Mouse (Mus musculus) cerebellum, postnatal 36 days (tissue): ENCODE data around the gene Zbtb20.

ENCODE experiments used
- DNase-seq, 2 experiments: peaks; one replicate each; pipeline ENCODE4 v3.0.0; 2021 to 2022; ENCODE audit warnings: mixed read lengths in 2 of 2

Gene Zbtb20

DNA sequence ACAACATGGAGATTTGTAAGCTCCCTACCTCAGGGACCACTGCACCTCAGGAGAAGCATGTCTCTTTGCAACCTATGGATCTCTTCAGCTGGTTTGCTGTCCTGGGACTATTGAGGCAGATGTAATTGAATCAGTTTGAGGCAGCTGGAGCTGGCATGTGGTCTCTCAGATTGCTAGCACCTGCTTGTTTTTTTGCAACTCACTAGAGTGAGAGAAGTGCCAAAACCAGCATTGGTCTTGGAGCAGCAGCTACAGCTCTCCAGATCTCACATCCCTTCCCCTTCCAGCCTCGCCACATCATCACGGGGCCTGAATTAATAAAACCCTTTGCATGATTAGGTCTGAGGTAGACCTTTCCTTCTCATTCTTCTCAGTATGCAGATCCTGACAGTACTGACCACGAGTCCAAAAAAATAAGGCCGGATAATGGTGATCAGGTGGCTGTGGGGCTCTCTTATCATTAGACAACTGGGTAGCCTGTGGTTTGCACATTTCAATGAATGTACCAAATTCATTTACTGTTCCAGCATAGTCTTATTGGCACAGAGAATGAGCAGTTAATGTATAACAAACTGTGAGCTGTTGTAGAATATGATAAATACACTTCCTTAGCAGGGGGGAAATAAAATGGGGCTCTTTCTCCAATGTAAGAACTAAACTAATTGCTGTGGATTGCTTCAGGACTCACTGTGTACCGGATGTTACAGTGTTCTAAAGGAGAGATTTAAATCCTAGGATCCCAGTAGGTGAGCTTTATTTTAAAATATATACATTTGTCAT is 205.4 kb downstream of the Zbtb20 start:
- peak; percentile 24 to 40 for DNase-seq

DNA sequence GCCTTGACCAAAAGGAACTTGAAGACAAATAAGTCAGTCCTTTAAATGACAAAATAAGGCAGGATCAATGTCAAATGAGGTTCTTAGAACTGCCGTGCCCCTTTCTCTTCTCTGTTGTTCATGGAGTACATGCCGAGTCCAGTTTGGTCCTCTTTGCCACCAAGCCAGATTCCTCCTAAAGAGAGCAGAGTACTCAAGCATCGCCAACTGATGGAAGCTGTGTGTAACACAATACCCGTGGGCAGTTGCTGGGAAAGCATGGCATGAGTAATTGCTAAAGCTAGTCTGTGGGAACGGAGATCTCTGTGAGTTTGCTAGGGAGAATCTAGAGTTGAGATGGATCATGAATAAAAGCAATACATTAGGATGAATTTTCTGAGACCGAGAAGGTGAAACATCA is 206.3 kb downstream of the Zbtb20 start:
- no peak for DNase-seq

DNA sequence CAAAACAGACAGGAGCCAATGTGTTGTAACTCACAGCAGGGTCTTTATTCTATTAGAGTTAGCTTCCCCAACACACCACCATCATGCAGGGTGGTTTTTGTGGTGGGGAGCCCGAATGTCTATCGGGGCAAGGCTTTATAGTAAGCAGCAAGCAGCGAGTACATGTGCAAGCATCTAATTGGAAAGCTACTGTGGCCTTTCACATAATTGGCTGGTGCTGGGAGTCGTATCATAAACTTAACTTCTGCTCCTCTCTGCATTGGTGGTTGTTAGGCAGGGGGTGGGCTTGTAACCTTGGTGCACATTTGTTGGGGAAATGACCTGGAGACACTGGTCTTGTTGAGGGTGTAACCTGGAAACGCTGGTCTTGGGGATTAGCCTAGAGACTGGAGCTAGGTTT is 207.1 kb downstream of the Zbtb20 start:
- no peak for DNase-seq

DNA sequence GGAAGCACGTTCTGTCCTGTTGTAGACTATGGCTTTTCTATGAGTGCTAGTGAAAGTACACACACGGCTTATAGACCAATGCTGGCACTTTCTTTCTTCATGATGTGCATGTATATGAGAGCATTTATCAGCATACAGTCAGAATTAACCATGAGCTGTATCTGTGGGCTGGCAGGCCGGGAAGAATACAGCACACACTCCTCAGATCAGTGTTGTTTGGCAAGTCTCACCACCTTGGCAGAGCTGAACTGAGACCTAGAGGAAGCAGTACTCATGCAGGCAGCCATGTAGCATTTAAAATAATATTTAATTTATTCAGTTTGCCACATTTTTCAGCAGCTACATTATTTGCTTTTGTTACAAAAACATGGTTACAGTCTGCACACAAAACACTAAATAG is 214.5 kb downstream of the Zbtb20 start:
- DNase-seq: peak; percentile 33 to 51

DNA sequence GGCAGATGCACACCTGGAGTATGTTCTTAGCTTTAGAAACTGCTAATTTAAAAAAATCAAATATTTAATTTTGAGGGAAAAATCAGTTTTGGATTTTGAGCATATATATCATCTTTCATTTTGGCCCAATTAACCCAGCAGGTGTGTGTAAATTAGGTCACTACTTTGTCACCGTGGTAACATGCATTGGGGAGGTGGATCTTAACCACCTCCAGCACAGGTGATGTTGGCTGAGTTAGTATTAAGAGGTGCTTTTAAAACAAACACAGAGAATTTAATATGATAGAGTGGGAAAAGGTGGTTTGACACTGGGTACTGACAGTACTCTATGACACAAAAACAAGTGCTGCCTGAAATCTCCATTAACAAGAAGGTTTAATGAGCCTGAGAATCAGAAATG is 218.5 kb downstream of the Zbtb20 start:
- DNase-seq: no peak

DNA sequence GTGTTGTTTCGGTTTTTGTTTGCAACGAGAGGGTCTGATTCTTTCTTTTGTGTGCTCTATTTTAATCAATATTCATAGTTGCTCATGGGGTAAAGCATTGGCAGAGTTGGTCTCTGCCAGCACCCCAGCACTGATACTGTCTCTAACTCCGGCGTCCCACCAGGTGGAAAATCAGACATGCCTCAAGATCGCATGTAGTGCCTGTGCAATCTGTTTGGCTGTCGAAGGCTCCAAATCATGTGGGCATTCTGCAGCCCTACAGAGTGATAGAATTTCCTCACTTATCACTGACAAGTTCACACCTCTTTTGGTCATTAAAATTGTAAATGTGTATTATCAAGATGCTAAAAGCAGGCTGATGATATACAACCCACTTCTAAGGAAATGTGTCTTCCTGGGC is 219.1 kb downstream of the Zbtb20 start:
- DNase-seq: peak in 1 of 2 experiments; percentile 36

DNA sequence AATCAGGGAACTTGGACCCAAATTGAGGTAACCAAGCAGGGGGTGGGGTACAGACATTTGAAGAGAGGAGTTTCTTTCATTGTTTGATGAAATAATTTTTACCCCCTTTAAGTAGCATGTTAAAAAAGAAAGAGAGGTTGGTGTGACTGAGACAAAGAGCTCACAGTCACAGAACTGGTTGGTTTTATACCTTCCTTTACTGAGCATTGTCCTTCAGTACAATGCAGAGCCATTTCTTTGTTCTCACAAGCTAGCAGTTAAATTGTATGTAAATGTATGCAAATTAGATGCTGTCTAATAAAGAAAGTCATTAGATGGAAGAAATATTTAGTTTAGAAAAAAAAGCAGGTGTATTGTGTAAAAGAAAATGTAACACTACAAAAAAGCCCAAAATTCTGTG is 220.4 kb downstream of the Zbtb20 start:
- no peak for DNase-seq

DNA sequence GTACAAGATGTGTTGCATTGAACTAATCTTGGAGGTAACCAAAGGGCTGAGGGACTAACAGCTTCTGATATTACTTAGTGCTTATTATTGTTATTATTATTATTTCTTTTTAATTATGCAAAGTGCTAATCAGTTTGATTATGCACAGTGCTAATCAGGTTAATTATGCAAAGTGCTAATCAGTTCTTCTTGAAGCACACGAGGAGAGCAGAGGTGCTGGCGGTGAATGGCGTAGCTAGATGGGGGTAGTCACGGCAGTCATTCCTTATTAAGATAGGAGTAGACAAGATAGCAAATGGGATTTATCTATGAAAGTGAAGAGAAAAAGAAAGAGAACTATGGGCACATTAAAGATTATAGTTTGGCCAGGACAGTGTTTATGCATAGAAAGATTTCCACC is 222.5 kb downstream of the Zbtb20 start:
- no peak for DNase-seq

DNA sequence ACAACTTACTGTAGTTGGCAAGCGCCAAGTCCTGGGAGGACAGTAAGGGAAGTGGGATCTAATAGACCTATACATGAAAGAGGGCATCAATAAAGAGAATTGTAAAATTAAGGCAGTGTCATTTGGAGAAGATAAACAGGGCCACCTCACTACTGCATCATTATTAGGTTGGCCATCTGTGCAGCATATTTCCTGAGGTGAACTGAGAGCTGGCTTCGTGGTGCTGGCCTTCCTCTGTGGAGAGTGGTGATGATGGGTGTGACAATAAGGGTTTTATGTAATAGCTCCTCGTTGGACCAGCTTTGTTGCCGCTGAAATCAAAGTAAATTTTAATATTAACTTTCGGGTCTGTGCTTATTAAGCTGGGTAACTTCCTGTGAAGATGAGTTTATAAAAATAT is 223.0 kb downstream of the Zbtb20 start:
- no peak for DNase-seq

DNA sequence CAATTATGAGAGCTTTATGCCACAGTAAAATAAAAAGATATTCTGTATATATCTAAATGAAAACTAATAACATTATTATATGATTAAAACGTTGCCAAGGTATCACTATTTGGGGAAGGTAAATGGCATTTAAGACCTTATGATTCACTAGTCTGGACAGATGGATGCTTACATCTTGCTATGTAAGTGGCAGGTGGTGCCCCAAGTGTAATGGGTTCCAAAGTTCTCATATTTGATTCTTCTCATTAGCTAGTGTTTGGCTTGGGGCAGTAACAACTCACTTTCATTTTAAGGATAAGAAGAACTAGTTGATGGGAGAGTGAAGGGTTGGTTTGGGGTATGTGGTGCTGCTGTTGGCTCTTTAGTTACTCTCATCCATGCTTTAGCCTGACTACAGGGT is 235.6 kb downstream of the Zbtb20 start:
- peak in 1 of 2 experiments; percentile 22 for DNase-seq

DNA sequence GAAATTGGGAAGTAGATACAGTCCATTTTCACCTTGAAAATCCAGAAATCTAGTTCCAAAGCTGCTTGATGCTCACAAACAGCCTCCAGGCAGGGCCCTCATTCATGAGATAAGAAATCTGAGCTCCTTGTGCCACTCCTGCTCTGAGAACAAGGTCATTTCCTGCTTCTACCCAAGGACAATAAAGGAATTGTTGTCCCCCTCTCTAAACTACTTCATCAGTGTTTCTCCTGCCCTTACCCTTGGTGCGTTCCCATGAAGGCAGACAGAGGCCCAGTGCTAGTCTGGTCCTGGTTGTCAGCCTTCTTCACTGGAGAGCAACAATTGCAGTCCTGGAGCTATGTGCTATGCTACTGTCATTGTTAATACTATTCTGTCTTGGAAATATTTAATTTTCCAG is 238.3 kb downstream of the Zbtb20 start:
- DNase-seq: no peak

DNA sequence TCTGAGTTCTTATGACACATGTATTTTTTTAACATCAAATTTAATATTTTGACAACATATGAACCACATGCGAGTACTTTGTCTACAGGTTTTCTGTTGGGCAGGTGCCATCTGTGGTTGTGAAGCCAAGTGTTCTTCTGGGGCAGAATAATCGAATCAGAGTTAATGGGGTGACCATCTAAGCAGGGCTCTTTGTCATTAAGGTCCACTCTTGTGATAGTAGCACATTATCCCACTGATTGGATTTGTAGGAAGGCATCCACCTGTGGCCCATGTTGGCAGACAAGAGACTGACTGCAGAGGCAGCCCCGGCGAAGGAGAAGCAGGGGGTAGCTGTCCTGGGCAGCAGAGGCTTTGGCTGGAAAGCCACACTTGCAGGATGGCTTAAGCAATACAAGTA is 254.3 kb downstream of the Zbtb20 start:
- DNase-seq: peak; percentile 48 to 60

DNA sequence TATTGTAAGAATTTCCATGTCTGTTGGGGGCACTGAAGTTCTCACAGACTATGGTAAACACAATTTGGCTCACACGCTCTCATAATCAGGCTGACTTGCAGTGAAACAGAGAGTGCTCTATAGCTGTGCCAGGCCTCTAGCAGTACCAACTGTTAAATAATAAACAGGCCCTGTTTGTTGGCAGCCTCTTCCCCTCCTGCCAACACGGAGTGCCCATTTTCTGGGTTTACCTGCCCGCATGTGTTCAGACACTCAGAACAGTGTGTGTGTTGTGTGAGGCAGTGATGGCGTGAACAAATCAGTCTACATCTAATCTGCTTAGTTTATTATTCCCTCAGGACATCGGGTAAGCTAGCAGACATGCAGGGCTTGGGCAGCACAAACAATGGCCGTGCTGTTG is 254.9 kb downstream of the Zbtb20 start:
- DNase-seq: peak; percentile 76 to 81

DNA sequence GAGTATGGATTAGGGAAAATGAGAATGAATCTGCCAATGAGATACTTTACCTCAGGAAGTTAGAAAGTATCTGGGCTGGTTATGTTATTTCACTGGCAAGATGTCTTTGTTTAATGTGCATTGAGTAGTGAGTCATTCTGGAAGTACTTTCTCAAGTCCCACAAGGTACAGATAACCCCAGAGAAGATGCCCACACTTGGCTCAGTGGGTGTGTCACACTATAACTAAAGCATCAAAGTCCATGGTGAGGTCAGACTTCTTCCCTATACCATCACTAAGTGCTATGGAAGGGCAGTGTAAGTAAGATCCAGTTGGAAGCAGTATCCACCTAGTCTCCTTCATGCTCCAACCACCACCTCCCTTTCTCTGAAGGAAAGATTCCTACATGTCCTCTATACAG is 255.4 kb downstream of the Zbtb20 start:
- DNase-seq: peak in 1 of 2 experiments; percentile 15

DNA sequence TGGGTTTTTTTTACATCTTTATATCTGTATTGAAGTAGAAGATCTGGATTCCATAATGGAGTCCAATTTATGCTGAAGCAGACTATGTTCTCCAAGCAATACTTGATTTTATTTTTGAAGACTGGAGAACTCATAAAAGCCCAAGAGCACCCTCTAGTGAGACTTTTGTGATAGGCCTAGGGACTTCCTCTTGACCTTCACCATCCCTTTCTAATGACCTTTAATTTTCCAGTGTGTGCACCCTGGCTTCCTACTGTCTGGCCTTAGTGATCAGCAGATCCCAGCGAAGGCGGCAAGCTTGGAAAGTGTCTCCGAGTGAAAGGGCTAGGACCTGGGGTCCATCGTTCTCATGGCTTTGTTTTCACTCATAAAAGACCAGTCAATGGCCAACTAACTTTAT is 292.8 kb downstream of the Zbtb20 start:
- no peak for DNase-seq

DNA sequence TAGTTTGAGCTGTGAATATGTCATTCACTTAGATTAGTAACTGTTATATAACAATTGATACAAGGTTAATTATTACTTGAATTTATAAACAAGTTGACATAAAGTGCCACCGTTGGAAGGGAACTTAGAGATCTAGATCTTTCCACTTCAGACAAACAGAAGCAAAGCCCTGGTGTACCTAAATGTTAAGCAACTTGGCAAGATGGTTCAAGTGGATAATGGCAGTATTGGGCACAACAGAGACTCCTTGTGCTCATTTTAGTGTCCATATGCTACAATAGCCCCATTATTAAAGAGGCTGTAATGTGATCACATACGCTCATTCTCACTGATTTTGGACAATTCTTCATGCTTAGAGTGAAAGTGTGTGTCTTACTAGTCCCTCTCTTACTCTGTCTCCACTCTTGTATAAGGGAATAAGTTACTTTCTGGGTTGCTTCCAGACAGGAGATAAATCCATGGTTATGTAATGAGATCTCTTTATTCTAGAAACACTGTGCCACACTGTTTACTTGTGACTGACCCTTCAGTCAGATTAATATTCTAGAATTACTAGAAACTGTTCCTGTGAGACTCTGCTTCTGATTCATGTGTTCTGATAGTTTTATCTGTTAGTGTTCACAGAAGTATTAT is 293.7 kb downstream of the Zbtb20 start:
- no peak for DNase-seq

DNA sequence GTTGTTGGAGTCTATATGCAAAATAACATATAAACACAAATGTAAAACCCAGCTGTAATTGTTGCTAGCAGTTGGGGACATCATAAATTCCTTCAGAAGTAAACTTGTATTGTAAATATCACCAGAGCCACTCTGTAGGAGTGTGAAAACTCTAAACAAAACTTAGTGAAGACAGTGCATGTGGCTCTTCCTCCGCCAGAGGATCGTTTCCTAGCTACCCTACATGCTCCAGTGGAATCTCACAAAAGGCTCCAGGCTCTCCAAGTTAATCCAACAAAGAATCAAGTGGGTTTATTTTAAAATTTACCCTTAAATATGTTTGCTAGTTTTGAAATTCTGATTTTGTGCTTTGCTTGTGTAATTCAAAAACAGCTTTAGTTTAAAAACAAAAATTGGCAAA is 296.5 kb downstream of the Zbtb20 start:
- no peak for DNase-seq

DNA sequence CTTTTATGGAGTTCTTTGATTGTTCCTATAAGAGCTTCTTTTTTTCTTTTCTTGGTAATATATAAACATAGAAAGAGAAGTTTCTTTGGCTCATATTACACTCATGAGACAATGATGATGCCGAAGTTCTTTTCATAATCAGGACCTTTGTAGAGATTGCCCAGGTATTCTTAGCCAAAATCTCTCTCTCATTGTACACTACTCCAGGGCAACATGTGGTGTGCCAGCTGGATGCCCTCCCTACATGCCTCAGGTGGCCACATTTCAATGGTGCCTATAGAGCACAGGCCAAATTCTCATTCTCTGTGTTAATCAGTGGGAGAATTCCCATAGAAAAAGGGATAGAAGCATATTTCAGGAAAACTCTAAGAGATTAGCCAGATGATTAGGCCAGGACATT is 297.2 kb downstream of the Zbtb20 start:
- peak; percentile 72 to 74 for DNase-seq

DNA sequence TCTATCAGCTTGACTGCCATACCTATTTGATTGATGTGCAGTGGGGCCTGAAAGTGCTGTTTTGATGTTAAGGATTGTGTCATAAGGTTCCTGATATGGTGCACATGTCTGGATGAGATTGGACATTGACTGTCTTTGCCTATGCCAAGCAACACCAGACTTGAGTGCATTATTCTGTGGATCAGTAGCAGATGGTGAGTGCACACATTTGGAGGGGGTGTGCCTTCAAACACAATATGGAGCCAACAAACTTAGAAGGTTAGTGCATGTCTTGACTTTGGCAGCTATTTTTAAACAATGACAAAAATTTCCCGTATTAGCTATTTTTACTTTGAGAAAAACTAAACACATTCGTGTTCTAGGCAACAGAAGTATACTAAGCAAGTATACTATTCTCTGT is 299.1 kb downstream of the Zbtb20 start:
- DNase-seq: no peak

DNA sequence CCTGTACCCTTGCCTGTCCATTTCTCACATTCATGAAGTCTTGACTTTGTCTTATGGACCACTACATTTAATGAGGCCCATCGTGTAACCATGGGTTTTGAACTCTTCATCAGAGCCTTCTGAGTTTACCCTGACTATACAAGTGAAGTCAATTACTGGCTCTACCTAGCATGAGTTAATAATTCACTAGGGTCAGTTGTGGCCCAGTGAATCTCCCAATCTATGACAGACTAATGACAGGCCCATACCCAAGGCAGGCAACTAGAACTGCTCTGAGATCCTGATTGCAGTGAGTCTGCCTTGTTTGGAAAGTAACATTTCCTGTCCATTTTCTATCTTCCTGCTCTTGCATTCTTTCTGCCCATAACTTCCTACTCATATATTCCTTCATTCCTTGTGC is 305.4 kb downstream of the Zbtb20 start:
- DNase-seq: no peak

DNA sequence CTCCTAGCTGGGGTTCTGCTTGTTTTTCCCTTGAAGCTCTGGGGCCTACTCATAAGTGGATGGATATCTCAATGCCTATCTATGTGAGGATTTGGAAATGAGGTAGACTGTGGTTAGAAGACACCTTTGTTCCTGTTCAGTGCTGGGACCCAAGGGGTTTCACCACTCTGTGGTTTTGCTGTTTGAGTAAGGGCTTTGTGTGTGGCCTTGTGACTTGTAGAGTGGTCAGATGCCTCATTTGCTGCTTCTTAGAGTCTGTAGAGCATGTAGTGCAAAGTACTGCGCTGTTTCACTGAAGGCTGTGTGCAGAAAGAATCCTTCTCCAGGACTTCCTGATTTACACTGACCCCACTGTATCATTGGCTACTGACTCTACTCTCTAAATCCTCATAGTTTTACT is 314.7 kb downstream of the Zbtb20 start:
- peak in 1 of 2 experiments; percentile 15 for DNase-seq

DNA sequence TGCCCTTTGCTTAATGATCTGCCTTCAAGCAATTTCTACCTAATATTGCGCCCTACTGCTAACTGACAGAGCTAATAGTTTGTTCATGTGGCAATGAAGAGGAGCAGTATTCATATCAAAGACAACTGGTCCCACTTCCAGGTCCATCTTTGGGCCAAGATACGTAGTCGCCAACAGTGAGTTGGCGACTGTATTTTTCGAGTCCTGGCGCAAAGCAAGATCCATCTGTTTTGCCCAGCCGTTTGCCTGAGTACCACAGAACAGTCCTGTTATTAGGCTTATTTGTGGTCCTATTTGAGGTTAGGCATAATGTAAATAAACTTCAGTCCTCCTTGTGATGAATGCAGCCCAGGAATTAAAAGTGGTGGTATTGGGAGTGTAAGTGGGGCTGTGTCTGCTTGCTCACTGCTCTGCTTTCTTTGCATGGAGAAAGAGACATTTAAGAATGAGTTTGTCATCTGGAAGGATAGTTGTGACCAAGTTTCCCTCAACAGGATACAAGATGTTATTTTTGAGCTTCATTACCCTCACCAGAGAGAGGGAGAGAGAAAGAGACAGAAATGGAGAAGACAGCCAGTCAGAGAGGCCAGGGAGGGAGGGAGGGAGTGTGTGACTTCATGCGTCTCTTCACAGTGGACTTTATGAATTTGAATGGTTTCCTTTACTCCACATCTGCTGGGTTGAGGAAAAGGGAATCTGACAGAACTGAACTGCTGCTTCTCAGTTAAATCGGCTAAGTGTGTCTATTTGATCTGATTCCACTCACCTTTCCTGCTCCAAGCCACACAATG is 315.6 kb downstream of the Zbtb20 start:
- peak; percentile 69 to 76 for DNase-seq

DNA sequence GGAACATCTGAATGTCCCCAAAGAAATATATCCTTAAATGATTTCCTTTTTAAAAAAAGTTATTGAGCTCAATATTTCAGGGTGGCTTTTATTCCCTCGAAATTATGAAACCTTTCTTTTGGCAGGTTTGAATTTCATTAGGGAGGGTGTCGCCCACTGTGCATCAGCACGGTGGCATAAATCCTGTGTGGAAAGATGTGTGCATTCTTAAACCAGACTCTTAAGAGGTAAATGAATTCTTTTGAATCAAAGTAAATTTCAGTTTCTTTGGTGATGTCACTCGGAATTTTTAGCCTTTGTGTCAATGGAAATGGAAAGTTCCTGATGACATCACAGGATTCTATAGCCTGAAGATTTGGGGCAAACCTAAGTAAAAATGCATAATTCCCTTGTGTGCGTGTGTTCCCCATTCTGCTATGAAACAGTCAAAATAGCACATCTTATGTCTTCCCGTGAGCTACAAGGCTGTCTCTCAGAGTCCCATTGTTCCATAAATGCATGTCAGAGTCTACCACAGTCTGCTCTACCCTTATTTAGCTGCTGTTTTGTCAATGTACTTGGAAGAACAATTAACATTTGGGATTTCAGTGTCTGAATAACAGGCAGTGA is 318.1 kb downstream of the Zbtb20 start:
- DNase-seq: no peak
